Mouse (Mus musculus) midbrain, embryonic 16.5 days (tissue): ENCODE results near the gene Zfp846. TPM values are rescaled to one million over a fixed set of nuclear protein-coding genes. Genes with fewer than 3 reads are reported as not detected.

Experiments used
- ATAC-seq: fragments of 200-750 bp; cut with Nextera tagmentation; 2 replicates; pipeline ENCODE4 v1.8.0; 2017; ENCODE audit warnings: moderate TSS enrichment
- H3K27ac ChIP-seq: fragments of 300-500 bp; sonication (generic); 2 replicates; pipeline ENCODE4 v1.5.1; 2014; ENCODE audit warnings: mild to moderate bottlenecking, low read length, mixed read lengths
- H3K27me3 ChIP-seq: fragments of 300-500 bp; sonication (generic); 2 replicates; pipeline ENCODE4 v1.6.1; 2014; ENCODE audit warnings: low read depth, low read length, mixed read lengths; ENCODE audit not compliant: control insufficient read depth, insufficient read depth
- H3K36me3 ChIP-seq: fragments of 300-500 bp; sonication (generic); 2 replicates; pipeline ENCODE4 v1.6.1; 2014; ENCODE audit warnings: mild to moderate bottlenecking, low read length, moderate library complexity, mixed read lengths; ENCODE audit not compliant: control insufficient read depth, insufficient read depth
- H3K4me1 ChIP-seq: fragments of 300-500 bp; sonication (generic); 2 replicates; pipeline ENCODE4 v1.6.1; 2014; ENCODE audit warnings: mild to moderate bottlenecking, low read length, mixed read lengths; ENCODE audit not compliant: control insufficient read depth, insufficient read depth
- H3K4me2 ChIP-seq: fragments of 300-500 bp; sonication (generic); 2 replicates; pipeline ENCODE4 v1.6.1; 2014; ENCODE audit warnings: mild to moderate bottlenecking, low read length, mixed read lengths
- H3K4me3 ChIP-seq: fragments of 300-500 bp; sonication (generic); 2 replicates; pipeline ENCODE4 v1.5.1; 2014; ENCODE audit warnings: low read depth, mild to moderate bottlenecking, low read length, moderate library complexity, mixed read lengths
- H3K9ac ChIP-seq: fragments of 300-500 bp; sonication (generic); 2 replicates; pipeline ENCODE4 v1.6.1; 2014; ENCODE audit warnings: low read depth, low read length, mixed read lengths
- H3K9me3 ChIP-seq: fragments of 300-500 bp; sonication (generic); replicated peaks from 2 replicates; pipeline ENCODE4 v1.6.1; 2014; ENCODE audit warnings: mild to moderate bottlenecking, low read length, mixed read lengths; ENCODE audit not compliant: control insufficient read depth, poor library complexity, severe bottlenecking
- WGBS: fragments of 180-500 bp; shearing (Covaris S2); extraction: QIAGEN DNeasy Blood & Tissue Kit; methylation state at CpG from one replicate; pipeline ENCODE4 v1.1.7; 2014; 5-methylcytosine and 5-hydroxymethylcytosine counted together
- polyA plus RNA-seq: library from polyadenylated mRNA; unstranded; fragments of >200 nt; fragmentation: Nextera tagmentation; extraction: Ambion mirVana; gene quantifications from 2 replicates; pipeline ENCODE4 v1.2.1, GENCODE M21; 2015

Gene Zfp846
- 48.1 and 55.5 TPM in 2 replicates for polyA plus RNA-seq

DNA sequence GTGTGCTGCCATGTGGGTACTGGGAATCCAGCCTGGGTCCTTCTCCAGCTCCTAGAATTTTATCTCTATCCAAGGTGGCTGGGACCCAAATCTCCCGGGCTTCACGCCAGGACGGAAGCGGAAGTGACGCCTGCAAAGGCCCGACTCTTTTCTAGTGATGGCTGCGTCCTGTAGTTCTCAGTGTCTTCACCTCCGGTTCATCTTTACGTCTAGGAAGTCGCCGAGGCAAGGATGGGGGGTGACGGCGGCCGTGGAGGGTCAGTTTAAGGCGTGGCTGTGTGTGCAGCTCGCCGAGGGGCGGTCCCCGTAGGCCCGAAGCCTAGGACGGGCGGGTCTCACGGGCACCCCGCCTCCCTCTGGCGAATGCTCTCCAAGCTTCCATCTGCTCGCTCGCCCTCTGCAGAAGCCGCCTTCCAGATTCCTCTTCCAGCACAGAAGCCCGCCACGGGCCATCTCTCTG, at the start of gene Zfp846:
Zfp846 (plus strand) TSS at position 117 of the 460 bp plus-strand sequence.
- WGBS: under 1% methylated on average over 30 of the region's 30 CpGs
- Histone ChIP-seq H3K4me2 (peak within 1 kb of the TSS; percentile 70), H3K27ac (peak within 1 kb of the TSS; percentile 91), H3K4me3 (peak within 1 kb of the TSS; percentile 79), H3K9ac (peak within 1 kb of the TSS; percentile 87), H3K27me3 (peaks cover 12% of the 10 kb centered on the region), H3K4me1 (peaks cover 7% of the 10 kb centered on the region), H3K36me3 (0 out of 2 replicates have a peak, but pooled peaks cover 3% of the 10 kb centered on the region), H3K9me3 (no peaks in the 10 kb centered on the region)
- ATAC-seq: peak; percentile 99

DNA sequence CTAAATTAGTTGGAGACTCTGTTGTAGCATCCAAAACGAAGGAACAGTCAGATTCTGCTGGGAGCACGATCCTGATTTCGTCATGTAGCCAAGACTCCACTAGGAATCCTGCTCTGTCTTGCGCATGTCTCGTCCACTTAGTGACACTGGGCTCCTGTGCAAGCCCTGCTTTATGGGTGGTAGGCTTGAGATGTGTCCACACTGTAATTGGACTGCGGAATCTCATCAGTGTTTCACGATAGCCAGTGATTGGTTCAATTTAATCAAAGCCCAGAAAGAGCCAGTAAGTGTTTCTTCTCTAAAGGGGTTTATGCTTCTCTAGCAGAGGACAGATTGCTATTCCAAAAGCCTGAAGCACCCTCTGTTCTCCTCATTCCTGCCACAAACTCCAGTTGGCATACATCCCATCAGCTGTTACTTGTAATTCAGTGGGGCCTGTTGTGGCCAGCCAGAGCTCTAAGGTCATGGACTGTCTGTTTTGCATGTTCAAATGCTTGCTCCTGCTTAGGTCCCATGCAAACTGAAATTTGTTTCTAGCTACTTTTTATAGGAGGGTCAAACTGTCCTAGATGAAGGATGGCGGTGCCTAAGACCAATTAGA, 46.7 kb upstream of the Zfp846 start:
- no peak overlapping the region for H3K27ac ChIP-seq
- no peak overlapping the region for H3K4me3 ChIP-seq
- no peaks in the 10 kb centered on the region for H3K9me3 ChIP-seq
- ATAC-seq: no peak
- 76% methylated on average over 8 of the region's 8 CpGs for WGBS
- no peak overlapping the region for H3K9ac ChIP-seq
- H3K4me2 ChIP-seq: no peak overlapping the region
- no peaks in the 10 kb centered on the region for H3K4me1 ChIP-seq
- no peaks in the 10 kb centered on the region for H3K36me3 ChIP-seq
- peaks cover 3% of the 10 kb centered on the region; the same call in 1 of the 2 replicates for H3K27me3 ChIP-seq

DNA sequence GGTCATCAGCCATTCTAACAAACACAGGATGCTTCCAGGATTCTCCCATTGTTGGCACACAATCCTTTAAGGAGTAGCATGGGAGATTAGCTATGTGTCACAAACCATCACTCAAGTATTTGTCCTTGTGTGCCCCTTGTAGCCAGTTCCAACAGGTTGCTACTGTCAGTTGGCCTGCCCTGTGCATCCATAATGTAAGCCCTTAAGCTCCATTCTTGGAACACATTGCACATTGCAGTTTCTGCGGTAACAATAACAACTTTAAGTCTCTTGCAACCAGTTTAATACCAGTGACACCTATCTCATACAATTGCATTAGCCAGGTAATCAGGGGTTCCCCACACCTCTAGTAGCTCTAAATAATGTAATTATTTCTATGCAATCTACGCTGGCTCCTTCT, 44.5 kb upstream of the Zfp846 start:
- H3K36me3 ChIP-seq: no peaks in the 10 kb centered on the region
- no peak overlapping the region for H3K4me2 ChIP-seq
- H3K9ac ChIP-seq: no peak overlapping the region
- no peak overlapping the region for H3K4me3 ChIP-seq
- no peaks in the 10 kb centered on the region for H3K4me1 ChIP-seq
- H3K9me3 ChIP-seq: no peaks in the 10 kb centered on the region
- no peak overlapping the region for H3K27ac ChIP-seq
- H3K27me3 ChIP-seq: peaks cover 3% of the 10 kb centered on the region; the same call in 1 of the 2 replicates
- ATAC-seq: no peak
- 79% methylated on average over 2 of the region's 2 CpGs for WGBS

DNA sequence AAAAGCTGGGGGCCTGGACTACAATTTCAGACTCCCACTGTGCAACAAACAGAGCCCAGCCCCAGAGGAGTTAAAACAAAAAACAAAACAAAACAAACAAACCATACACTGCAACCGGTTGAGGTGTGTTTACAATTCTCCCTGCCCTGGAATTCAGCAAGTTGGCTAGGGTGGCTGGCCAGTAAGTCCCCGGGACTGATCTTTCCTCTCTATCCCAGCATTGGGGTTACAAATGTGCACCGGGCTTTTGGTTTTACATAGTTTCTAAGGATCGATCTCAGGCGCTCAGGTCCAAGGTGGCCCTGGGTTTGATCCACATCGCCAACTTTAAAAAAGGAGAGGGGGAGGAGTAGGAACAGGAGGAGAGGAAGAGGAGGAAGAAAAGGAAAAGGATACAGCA, 37.6 kb upstream of the Zfp846 start:
- Histone ChIP-seq H3K9me3 (no peaks in the 10 kb centered on the region), H3K9ac (no peak overlapping the region; the same call in 1 of the 2 replicates), H3K36me3 (no peaks in the 10 kb centered on the region), H3K27ac (peak overlapping the region; percentile 10; the same call in 1 of the 2 replicates), H3K4me3 (no peak overlapping the region), H3K27me3 (no peaks in the 10 kb centered on the region; the same call in 1 of the 2 replicates), H3K4me2 (peak overlapping the region; percentile 69; the same call in 1 of the 2 replicates), H3K4me1 (peaks cover 2% of the 10 kb centered on the region; the same call in 1 of the 2 replicates)
- WGBS: 38% methylated on average over 6 of the region's 6 CpGs
- ATAC-seq: no peak

DNA sequence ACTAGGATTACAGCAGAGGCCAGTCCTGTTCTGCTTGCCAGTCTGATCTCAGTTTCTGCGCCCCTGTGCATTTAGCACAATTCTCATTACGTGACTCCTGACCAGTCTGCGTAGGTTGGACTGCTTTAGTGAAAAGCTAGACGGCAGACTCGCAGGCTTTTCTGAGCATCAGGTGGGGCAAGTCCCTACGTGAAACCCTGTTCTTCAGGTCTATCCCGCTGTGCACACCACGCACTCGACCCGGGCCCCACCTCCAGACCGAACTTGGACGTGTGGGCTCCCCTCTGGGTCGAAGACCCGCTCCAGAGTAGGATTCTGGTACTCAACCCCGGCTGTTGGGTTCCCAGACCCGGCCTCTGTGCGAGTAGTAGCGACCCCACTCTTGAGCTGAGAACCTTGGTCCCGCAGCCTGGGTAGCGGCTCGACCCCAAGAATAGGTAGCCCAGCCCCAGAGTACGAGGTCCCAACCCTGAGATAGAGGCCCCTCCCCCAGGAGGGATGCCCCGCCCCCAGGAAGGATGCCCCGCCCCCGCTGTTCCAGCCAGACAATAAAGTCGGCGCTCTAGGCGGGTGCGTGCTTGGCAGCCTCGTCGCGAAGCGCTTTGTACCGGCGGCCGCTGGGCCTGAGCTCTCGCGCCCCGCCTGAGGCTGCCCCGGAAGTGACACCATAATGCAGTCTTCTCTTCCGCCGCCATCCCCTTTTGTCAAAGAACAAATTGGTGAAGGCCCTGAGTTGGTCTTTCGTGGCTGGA, 36.8 kb upstream of the Zfp846 start:
- peak overlapping the region; percentile 89 for H3K27ac ChIP-seq
- no peaks in the 10 kb centered on the region; the same call in 1 of the 2 replicates for H3K27me3 ChIP-seq
- 1% methylated on average over 43 of the region's 43 CpGs for WGBS
- H3K9me3 ChIP-seq: no peaks in the 10 kb centered on the region
- ATAC-seq: peak; percentile 95
- H3K36me3 ChIP-seq: no peaks in the 10 kb centered on the region
- H3K4me2 ChIP-seq: peak overlapping the region; percentile 69
- H3K9ac ChIP-seq: peak overlapping the region; percentile 65
- H3K4me1 ChIP-seq: peaks cover 2% of the 10 kb centered on the region; the same call in 1 of the 2 replicates
- H3K4me3 ChIP-seq: peak overlapping the region; percentile 41

DNA sequence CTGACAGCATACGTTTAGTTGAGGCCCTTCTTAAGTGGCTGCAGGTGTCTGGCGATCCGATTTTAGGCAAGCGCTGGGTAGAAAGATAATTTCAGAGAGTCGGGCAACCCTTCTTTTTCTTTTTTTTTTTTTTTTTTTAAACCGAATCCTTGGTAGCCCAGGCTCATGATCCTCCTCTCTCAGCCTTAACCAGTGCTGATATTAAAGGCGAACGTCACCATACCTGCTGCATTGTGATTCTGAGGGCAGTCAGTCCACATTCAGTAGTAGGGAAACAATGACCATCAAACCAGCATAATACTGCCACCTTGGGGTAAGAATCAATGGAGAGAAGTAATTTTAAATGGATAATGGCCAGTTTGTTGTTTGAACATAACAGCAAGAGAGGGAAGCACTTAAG, 35.9 kb upstream of the Zfp846 start:
- Histone ChIP-seq H3K9me3 (no peaks in the 10 kb centered on the region), H3K9ac (peak overlapping the region; percentile 65), H3K27me3 (no peaks in the 10 kb centered on the region; the same call in 1 of the 2 replicates), H3K4me2 (peak overlapping the region; percentile 69), H3K4me3 (peak overlapping the region; percentile 41), H3K4me1 (peaks cover 2% of the 10 kb centered on the region; the same call in 1 of the 2 replicates), H3K36me3 (no peaks in the 10 kb centered on the region), H3K27ac (peak overlapping the region; percentile 89)
- WGBS: 24% methylated on average over 8 of the region's 8 CpGs
- ATAC-seq: peak; percentile 55; the same call in 1 of the 2 replicates

DNA sequence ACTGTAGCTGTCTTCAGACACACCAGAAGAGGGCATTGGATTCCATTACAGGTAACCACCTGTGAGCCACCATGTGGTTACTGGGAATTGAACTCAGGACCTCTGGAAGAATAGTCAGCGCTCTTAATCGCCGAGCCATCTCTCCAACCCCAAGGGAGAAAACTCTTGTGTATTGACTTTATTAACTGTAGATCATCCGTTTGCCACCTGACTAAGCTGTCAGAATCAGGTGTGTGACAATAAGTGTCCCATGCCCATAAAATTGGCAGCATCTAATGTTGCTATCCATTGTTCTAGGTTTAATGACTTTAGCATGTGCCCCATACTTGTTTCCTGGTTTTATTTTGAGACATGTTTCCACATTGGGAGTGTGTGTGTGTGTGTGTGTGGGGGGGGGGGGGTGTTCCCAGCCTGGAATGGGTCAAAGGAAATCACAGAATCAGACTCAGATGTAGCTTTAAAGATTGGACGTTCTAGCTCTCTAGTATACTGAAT, 29.3 kb upstream of the Zfp846 start:
- Histone ChIP-seq H3K4me2 (no peak overlapping the region), H3K27me3 (no peaks in the 10 kb centered on the region; the same call in 1 of the 2 replicates), H3K36me3 (no peaks in the 10 kb centered on the region), H3K9ac (no peak overlapping the region), H3K9me3 (no peaks in the 10 kb centered on the region), H3K4me1 (no peaks in the 10 kb centered on the region), H3K4me3 (no peak overlapping the region), H3K27ac (no peak overlapping the region)
- ATAC-seq: no peak
- 60% methylated on average over 5 of the region's 5 CpGs for WGBS

DNA sequence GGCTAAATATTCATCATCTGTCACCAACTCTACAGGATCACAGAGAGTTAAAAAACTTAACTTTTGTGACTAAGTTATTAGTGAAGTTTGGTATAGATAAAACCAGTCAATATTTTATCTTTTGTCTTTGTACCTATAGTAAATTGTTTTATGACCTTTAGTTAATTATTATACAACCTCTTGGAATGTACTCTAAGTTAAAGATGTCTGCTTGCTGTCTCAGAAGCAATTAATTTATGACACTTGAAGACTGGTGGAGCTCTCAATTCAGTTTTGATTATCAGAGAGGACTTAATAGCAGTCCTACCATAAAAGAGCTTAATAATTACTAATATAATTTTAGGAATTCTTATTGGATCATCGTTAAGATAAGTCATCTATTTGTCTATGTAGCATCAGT, 28.4 kb upstream of the Zfp846 start:
- Histone ChIP-seq H3K36me3 (no peaks in the 10 kb centered on the region), H3K27me3 (no peaks in the 10 kb centered on the region; the same call in 1 of the 2 replicates), H3K4me2 (no peak overlapping the region), H3K4me1 (no peaks in the 10 kb centered on the region), H3K9ac (no peak overlapping the region), H3K4me3 (no peak overlapping the region), H3K9me3 (no peaks in the 10 kb centered on the region), H3K27ac (no peak overlapping the region)
- ATAC-seq: no peak
- WGBS: 88% methylated on average over 1 of the region's 1 CpGs
